Mouse (Mus musculus) neural tube, embryonic 12.5 days (tissue): ENCODE measurements around the gene Rfng. TPM values are rescaled to one million over a fixed set of nuclear protein-coding genes. Genes with fewer than 3 reads are reported as not detected.
"Not testable (repeated sequence)": the region's sequence is repeated elsewhere in the genome, so short reads cannot be mapped to it uniquely, and the experiment has no call there.

ENCODE experiments used
- ATAC-seq: fragments of 200-750 bp; cut with Nextera tagmentation; 2 replicates; pipeline ENCODE4 v1.8.0; 2017; ENCODE audit warnings: low read depth, mild to moderate bottlenecking, moderate TSS enrichment, moderate library complexity; ENCODE audit not compliant: low FRiP score
- H3K27ac ChIP-seq: fragments of 300-500 bp; sonication (generic); 2 replicates; pipeline ENCODE4 v1.5.1; 2016
- H3K27me3 ChIP-seq: fragments of 300-500 bp; sonication (generic); replicated peaks from 2 replicates; pipeline ENCODE4 v1.6.1; 2016; ENCODE audit warnings: mild to moderate bottlenecking
- H3K36me3 ChIP-seq: fragments of 300-500 bp; sonication (generic); 2 replicates; pipeline ENCODE4 v1.6.1; 2016; ENCODE audit warnings: mild to moderate bottlenecking
- H3K4me1 ChIP-seq: fragments of 300-500 bp; sonication (generic); 2 replicates; pipeline ENCODE4 v1.6.1; 2016
- H3K4me2 ChIP-seq: fragments of 300-500 bp; sonication (generic); replicated peaks from 2 replicates; pipeline ENCODE4 v1.6.1; 2016; ENCODE audit warnings: mild to moderate bottlenecking
- H3K4me3 ChIP-seq: fragments of 300-500 bp; sonication (generic); 2 replicates; pipeline ENCODE4 v1.5.1; 2016
- H3K9ac ChIP-seq: fragments of 300-500 bp; sonication (generic); 2 replicates; pipeline ENCODE4 v1.6.1; 2016; ENCODE audit warnings: mild to moderate bottlenecking
- H3K9me3 ChIP-seq: fragments of 300-500 bp; sonication (generic); 2 replicates; pipeline ENCODE4 v1.6.1; 2016; ENCODE audit warnings: mild to moderate bottlenecking
- WGBS: fragments of 180-500 bp; shearing (Covaris S2); methylation state at CpG from one replicate; pipeline ENCODE4 v1.1.7; 2016; 5-methylcytosine and 5-hydroxymethylcytosine counted together
- polyA plus RNA-seq: library from polyadenylated mRNA; unstranded; fragments of >200 nt; fragmentation: Nextera tagmentation; extraction: Ambion mirVana; gene quantifications from 2 replicates; pipeline ENCODE4 v1.2.1, GENCODE M21; 2016

The Rfng gene
- polyA plus RNA-seq, 1 experiment from 2014 or later: 81.3 TPM

DNA sequence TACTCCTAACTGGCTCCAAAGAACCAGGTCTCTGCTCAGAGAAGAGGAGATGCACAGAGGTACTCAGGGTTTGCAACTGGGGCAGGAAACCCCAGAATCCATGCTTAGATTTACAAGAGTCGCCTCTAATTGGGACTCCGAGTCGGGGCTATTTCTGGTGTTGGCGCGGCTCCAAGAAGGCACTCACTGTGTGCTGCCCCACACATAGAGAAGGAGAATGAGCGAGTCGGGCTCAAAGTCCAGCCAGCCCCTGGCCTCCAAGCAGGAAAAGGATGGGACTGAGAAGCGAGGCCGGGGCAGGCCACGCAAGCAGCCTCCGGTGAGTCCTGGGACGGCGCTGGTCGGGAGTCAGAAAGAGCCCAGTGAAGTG, 21.4 kb downstream of the Rfng start, which contains the start of gene Hmga1b:
Gene Hmga1b (plus strand): TSS at position 123 of the 370 bp plus-strand sequence.
- H3K27me3 ChIP-seq, H3K36me3 ChIP-seq, H3K4me1 ChIP-seq, H3K4me3 ChIP-seq, ATAC-seq, H3K9ac ChIP-seq, H3K27ac ChIP-seq: not testable (repeated sequence)
- Histone ChIP-seq H3K9me3 (peaks cover 13% of the 10 kb centered on the region), H3K4me2 (peak within 1 kb of the TSS; percentile 31)
- WGBS: 27% methylated on average over 14 of the region's 14 CpGs

DNA sequence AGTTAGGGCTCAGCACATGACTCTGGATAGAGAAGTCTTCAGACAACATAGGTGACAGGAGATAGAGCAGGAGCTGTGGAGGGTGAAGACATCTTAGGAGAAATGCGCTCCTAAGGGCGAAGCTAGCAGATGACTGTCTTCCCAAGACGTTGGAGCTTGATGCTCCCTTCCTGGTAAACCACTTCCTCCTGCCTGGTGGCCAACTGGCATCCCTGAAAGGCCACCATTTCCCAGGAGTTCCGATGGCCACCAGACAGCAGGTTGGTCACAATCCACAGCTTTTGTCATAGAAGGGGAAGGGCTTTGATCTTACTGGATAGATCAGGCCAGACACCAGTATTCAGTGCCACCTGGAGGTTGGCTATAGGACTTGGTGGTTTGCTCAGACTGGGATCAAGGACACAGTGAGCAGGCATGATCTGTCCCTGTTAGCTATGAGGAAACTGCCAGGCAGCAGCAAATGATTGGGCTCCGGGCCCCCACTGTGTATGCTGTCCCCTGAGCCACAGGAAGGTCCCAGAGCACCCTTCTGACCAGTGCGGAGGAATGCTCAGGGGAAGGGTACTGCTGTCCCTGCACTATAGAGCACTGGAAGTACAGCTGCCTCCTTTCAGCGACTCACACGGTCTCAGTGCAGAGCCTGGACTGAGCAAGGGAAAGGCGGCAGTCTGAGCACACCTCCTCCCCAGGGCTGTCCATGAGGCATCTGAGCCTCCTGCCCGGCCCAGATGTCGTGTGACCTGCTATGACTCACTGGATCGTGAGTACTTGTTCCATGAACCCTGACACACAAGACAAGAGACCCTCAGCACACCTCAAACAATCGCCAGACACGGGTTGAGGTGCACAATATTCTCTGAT, 22.0 kb downstream of the Rfng start:
- no peak for ATAC-seq
- Histone ChIP-seq H3K9ac (no peak overlapping the region), H3K4me3 (no peak overlapping the region), H3K36me3 (no peaks in the 10 kb centered on the region), H3K27ac (no peak overlapping the region), H3K9me3 (peaks cover 15% of the 10 kb centered on the region), H3K27me3 (peaks cover 9% of the 10 kb centered on the region; the same call in 1 of the 2 replicates), H3K4me1 (no peaks in the 10 kb centered on the region), H3K4me2 (peak overlapping the region; percentile 31; the same call in 1 of the 2 replicates)
- 73% methylated on average over 14 of the region's 14 CpGs for WGBS

GRCm38 (mm10) chr11:120760236-120760635, 23.8 kb downstream of the Rfng start:
- Histone ChIP-seq H3K27me3 (peaks cover 9% of the 10 kb centered on the region; the same call in 1 of the 2 replicates), H3K36me3 (no peaks in the 10 kb centered on the region), H3K4me1 (no peaks in the 10 kb centered on the region), H3K9me3 (peaks cover 15% of the 10 kb centered on the region), H3K4me3 (no peak overlapping the region), H3K9ac (no peak overlapping the region), H3K4me2 (no peak overlapping the region), H3K27ac (no peak overlapping the region)
- ATAC-seq: no peak
- WGBS: 92% methylated on average over 9 of the region's 9 CpGs

DNA sequence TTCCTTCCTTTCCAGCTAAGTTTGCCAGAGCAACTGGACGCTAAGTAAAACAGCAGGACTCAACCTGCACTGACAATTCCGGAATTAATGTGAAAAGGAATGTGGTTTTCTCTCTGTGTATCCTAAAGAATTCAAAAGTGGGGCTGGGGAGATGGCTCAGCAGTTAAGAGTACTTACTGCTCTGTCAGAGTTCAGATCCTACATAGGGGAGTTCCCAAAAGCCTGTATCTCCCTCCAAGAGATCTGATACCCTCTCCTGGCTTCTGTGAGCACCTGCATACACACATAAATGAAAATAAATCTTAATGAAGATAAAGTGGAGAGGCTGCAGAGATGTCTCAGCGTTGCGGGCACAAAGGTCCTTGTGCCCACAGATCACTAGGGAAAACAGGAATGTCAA, 32.4 kb downstream of the Rfng start:
- no peaks in the 10 kb centered on the region for H3K36me3 ChIP-seq
- no peak overlapping the region for H3K27ac ChIP-seq
- H3K9me3 ChIP-seq: no peaks in the 10 kb centered on the region
- H3K4me1 ChIP-seq: no peaks in the 10 kb centered on the region
- ATAC-seq: no peak
- H3K4me2 ChIP-seq: no peak overlapping the region
- H3K27me3 ChIP-seq: no peaks in the 10 kb centered on the region
- H3K4me3 ChIP-seq: no peak overlapping the region
- no peak overlapping the region for H3K9ac ChIP-seq
- WGBS: 76% methylated on average over 4 of the region's 4 CpGs

GRCm38 (mm10) chr11:120749430-120749829, 34.6 kb downstream of the Rfng start:
- Histone ChIP-seq H3K4me1 (no peaks in the 10 kb centered on the region), H3K4me2 (no peak overlapping the region), H3K36me3 (no peaks in the 10 kb centered on the region), H3K27ac (no peak overlapping the region), H3K4me3 (no peak overlapping the region), H3K27me3 (no peaks in the 10 kb centered on the region), H3K9me3 (no peaks in the 10 kb centered on the region), H3K9ac (no peak overlapping the region)
- WGBS: 64% methylated on average over 8 of the region's 8 CpGs
- ATAC-seq: no peak

- Histone ChIP-seq H3K27me3 (no peaks in the 10 kb centered on the region), H3K36me3 (no peaks in the 10 kb centered on the region), H3K9ac (no peak overlapping the region), H3K4me1 (no peaks in the 10 kb centered on the region), H3K27ac (no peak overlapping the region), H3K4me2 (no peak overlapping the region), H3K9me3 (no peaks in the 10 kb centered on the region), H3K4me3 (no peak overlapping the region)
- no peak for ATAC-seq
- 70% methylated on average over 4 of the region's 4 CpGs for WGBS
Measured at GRCm38 (mm10) chr11:120747974-120748373, 36.0 kb downstream of the Rfng start.

- no peak for ATAC-seq
Measured at GRCm38 (mm10) chr11:120744121-120744701, 39.8 kb downstream of the Rfng start.

GRCm38 (mm10) chr11:120740981-120741380, 43.0 kb downstream of the Rfng start:
- Histone ChIP-seq H3K27ac (no peak overlapping the region), H3K4me3 (no peak overlapping the region), H3K36me3 (no peaks in the 10 kb centered on the region), H3K4me1 (no peaks in the 10 kb centered on the region), H3K27me3 (no peaks in the 10 kb centered on the region), H3K9me3 (no peaks in the 10 kb centered on the region), H3K4me2 (no peak overlapping the region), H3K9ac (no peak overlapping the region)
- no peak for ATAC-seq
- 92% methylated on average over 5 of the region's 5 CpGs for WGBS

More at GRCm38 (mm10) chr11:120744121-120744701, 39.8 kb downstream of the Rfng start:
- H3K9me3 ChIP-seq: no peaks in the 10 kb centered on the region
- no peaks in the 10 kb centered on the region for H3K4me1 ChIP-seq
- no peak overlapping the region for H3K4me3 ChIP-seq
- 74% methylated on average over 7 of the region's 7 CpGs for WGBS
- H3K4me2 ChIP-seq: no peak overlapping the region
- no peaks in the 10 kb centered on the region for H3K36me3 ChIP-seq
- H3K27me3 ChIP-seq: no peaks in the 10 kb centered on the region
- no peak overlapping the region for H3K9ac ChIP-seq
- H3K27ac ChIP-seq: no peak overlapping the region

DNA sequence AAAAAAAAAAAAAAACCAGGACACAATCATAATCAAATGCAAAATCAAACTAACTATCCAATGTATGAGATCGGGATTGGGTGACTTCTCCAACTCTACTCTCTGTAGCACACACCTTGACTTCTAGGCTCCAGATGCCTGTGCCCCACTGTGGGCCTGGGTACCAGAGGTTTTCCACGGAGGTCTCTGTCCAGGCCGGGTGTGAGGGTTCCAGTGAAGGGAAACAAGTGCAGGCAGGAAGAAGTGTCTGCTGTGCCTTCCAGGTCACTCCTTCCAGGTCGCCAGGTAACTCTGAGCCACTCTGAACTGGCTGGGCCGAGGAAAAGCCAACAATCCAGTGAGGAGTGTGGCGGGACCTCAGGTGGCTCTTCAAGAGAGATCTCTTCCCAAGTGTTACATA, 47.6 kb downstream of the Rfng start:
- H3K4me3 ChIP-seq: no peak overlapping the region
- no peaks in the 10 kb centered on the region for H3K4me1 ChIP-seq
- H3K27me3 ChIP-seq: no peaks in the 10 kb centered on the region
- no peaks in the 10 kb centered on the region for H3K36me3 ChIP-seq
- no peak overlapping the region for H3K4me2 ChIP-seq
- H3K9me3 ChIP-seq: no peaks in the 10 kb centered on the region
- no peak overlapping the region for H3K27ac ChIP-seq
- no peak overlapping the region for H3K9ac ChIP-seq
- WGBS: 80% methylated on average over 6 of the region's 6 CpGs
- ATAC-seq: no peak

GRCm38 (mm10) chr11:120733521-120733920, 50.5 kb downstream of the Rfng start:
- peaks cover 6% of the 10 kb centered on the region; the same call in 1 of the 2 replicates for H3K4me1 ChIP-seq
- H3K27ac ChIP-seq: no peak overlapping the region
- H3K36me3 ChIP-seq: no peaks in the 10 kb centered on the region
- H3K27me3 ChIP-seq: 0 out of 2 replicates have a peak, but pooled peaks cover 4% of the 10 kb centered on the region
- H3K9ac ChIP-seq: no peak overlapping the region
- no peaks in the 10 kb centered on the region for H3K9me3 ChIP-seq
- no peak for ATAC-seq
- 68% methylated on average over 6 of the region's 6 CpGs for WGBS
- H3K4me3 ChIP-seq: no peak overlapping the region
- H3K4me2 ChIP-seq: no peak overlapping the region

GRCm38 (mm10) chr11:120731858-120732680, 51.9 kb downstream of the Rfng start, which contains the start of gene Cbr2:
Gene Cbr2, minus strand, starts transcription at chr11:120732114.
- H3K4me3 ChIP-seq: no peak within 1 kb of the TSS
- H3K27me3 ChIP-seq: 0 out of 2 replicates have a peak, but pooled peaks cover 5% of the 10 kb centered on the region
- H3K4me1 ChIP-seq: peaks cover 6% of the 10 kb centered on the region
- no peak within 1 kb of the TSS for H3K4me2 ChIP-seq
- ATAC-seq: no peak
- no peaks in the 10 kb centered on the region for H3K36me3 ChIP-seq
- H3K27ac ChIP-seq: no peak within 1 kb of the TSS
- 76% methylated on average over 12 of the region's 12 CpGs for WGBS
- H3K9ac ChIP-seq: no peak within 1 kb of the TSS
- no peaks in the 10 kb centered on the region for H3K9me3 ChIP-seq

DNA sequence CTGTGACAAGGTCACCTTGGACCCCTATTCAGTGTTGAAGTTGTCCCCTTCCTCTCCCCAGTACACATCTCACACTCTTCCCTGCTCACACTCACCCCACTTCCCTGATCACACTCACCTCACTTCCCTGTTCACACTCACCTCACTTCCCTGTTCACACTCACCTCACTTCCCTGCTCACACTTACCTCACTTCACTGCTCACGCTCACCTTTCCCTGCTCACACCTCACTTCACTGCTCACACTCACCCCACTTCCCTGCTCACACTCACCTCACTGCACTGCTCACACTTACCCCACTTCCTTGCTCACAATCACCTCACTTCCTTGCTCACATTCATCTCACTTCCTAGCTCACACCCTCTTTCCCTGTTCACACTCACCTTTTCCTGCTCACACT, 52.6 kb downstream of the Rfng start:
- no peaks in the 10 kb centered on the region for H3K36me3 ChIP-seq
- ATAC-seq: no peak
- WGBS: 85% methylated on average over 1 of the region's 1 CpGs
- H3K9me3 ChIP-seq: no peaks in the 10 kb centered on the region
- H3K27ac ChIP-seq: no peak overlapping the region
- 0 out of 2 replicates have a peak, but pooled peaks cover 5% of the 10 kb centered on the region for H3K27me3 ChIP-seq
- H3K4me1 ChIP-seq: peaks cover 13% of the 10 kb centered on the region
- no peak overlapping the region for H3K4me2 ChIP-seq
- no peak overlapping the region for H3K9ac ChIP-seq
- no peak overlapping the region for H3K4me3 ChIP-seq
